Mouse (Mus musculus): ENCODE results near the gene Slit1.

Slit1 gene

GRCm38 (mm10) chr19:41688251-41688650 lies 55.2 kb downstream of the Slit1 start:
- DNase-seq (ENCODE audit: low read depth, low spot score), result no peak

DNA sequence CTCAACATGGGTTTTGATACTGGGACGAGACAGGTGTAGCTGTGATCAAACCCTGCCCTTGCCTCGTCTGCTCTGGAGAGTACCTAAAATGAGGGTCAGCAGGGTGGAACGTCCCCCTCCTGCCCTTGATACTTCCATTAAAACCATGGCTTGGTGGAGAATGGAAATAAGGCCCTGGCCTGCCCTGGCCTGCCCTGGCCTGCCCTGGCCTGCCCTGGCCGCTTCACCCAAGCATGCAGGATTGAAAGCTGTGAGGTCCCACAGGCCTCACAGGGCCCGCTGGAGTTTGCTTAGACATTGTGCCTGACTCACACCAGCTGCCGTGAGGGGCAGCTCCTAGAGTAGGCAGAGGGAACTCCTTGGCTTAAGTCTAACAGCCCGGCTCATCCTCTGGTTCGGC lies 55.6 kb downstream of the Slit1 start:
- no peak for DNase-seq (ENCODE audit: low read depth, low spot score)

GRCm38 (mm10) chr19:41686194-41686593 lies 57.3 kb downstream of the Slit1 start:
- DNase-seq (ENCODE audit: low read depth, low spot score), result peak; percentile 70

DNA sequence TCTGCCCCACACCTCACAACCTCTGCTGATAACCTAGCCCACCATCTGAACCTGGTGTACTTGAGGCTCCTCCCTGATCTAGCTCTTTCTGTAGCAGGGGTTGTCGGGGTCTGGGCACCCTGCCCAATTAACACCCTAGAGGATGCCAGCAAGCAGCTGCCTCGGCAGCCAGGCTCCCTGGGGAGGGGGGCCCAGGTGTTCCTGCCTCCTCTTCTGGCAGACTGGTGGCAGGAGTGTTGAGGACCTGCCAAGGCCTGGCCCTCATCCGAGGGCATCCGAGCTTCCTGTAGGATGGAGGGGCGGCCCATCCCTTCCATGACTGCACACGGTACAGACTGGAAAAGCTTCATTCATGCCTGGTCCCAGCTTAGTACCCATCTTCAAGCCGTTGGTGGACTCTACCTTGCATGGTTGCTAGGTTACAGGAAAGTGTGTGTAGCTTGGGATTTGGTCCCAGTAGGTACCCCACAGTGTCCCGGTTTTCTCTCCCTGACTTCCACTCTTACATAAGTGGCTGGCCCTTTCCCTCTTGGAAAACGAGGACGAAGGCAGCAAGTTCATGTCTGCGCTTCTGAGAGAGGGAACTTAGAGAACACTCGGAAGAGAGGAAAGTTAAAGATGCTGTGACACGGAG lies 57.9 kb downstream of the Slit1 start:
- no peak for DNase-seq (ENCODE audit: low read depth, low spot score)

GRCm38 (mm10) chr19:41684874-41685273 lies 58.6 kb downstream of the Slit1 start:
- DNase-seq (ENCODE audit: low read depth, low spot score), result no peak

DNA sequence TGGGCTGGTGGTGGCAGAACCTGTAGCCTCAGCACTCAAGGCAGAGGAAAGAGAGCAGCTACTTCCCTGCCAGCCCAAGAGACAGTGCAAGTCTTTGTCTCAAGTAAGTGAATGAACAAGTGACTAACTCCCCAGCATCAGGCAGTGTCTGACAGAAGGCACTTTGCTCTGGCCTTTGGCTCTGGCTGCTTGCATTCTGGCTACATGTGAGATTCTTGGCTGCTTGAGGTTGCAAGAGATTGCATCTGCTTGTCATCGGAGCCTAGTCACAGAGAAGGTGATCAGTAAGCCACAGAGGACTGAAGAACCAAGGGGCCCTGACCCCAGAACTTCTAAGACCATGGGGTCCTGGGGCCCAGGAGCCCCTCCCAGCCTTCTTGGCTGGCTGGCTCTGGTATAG lies 59.5 kb downstream of the Slit1 start:
- no peak for DNase-seq (ENCODE audit: low read depth, low spot score)

- DNase-seq (ENCODE audit: low read depth, low spot score), result peak; percentile 48
These were observed 63.2 kb downstream of the Slit1 start for GRCm38 (mm10) chr19:41680267-41680666.

DNA sequence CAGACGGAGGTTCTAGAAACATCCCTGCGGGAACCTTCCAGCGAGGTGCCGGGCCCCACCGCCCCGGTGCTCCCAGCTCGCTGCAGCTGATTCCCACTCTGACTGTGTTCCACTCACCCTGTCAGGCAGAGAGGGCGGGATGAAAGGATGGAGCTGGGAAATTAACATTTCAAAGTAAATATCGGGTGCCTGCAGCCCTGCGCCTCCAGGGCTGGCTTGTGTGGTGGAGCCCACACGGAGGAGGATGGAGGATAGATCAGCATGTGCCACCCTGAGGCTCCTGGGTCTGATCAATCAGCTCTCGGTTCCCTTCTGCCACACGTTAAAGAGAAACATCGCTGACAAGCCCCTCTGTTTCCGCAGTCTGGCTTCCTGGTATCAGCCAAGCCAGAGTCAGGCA lies 64.4 kb downstream of the Slit1 start:
- DNase-seq (ENCODE audit: low read depth, low spot score), result no peak

GRCm38 (mm10) chr19:41677575-41677974 lies 65.9 kb downstream of the Slit1 start:
- no peak for DNase-seq (ENCODE audit: low read depth, low spot score)

- DNase-seq (ENCODE audit: low read depth, low spot score), result no peak
These were observed 67.9 kb downstream of the Slit1 start for GRCm38 (mm10) chr19:41675583-41675982.

GRCm38 (mm10) chr19:41674366-41674765 lies 69.1 kb downstream of the Slit1 start:
- DNase-seq (ENCODE audit: low read depth, low spot score), result no peak

- DNase-seq (ENCODE audit: low read depth, low spot score), result no peak
These were observed 70.6 kb downstream of the Slit1 start for GRCm38 (mm10) chr19:41672836-41673235.

- DNase-seq (ENCODE audit: low read depth, low spot score), result no peak
These were observed 72.5 kb downstream of the Slit1 start for GRCm38 (mm10) chr19:41670931-41671330.

- no peak for DNase-seq (ENCODE audit: low read depth, low spot score)
These were observed 73.0 kb downstream of the Slit1 start for GRCm38 (mm10) chr19:41670473-41670872.

- no peak for DNase-seq (ENCODE audit: low read depth, low spot score)
These were observed 73.6 kb downstream of the Slit1 start for GRCm38 (mm10) chr19:41669747-41670342.

DNA sequence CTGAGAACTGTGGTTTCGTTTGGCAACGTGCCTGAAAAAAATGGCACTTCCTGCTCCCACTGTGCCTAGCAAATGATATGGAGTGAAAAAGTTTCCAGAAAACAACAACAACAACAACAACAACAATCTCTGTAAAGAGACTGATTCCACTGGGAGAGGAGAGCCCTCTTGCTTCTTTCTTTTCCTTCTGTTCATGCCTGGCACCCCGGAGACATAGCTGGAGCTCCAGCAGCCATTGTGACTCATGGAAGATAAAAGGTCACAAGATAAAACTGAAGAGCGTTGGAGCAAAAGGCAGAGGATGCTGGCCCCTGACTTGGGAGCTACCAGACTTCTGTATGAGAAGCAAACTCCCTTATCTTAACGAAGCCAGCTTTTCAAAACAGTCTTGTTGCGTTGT lies 75.9 kb downstream of the Slit1 start:
- no peak for DNase-seq (ENCODE audit: low read depth, low spot score)

GRCm38 (mm10) chr19:41665941-41666340 lies 77.5 kb downstream of the Slit1 start:
- no peak for DNase-seq (ENCODE audit: low read depth, low spot score)

DNA sequence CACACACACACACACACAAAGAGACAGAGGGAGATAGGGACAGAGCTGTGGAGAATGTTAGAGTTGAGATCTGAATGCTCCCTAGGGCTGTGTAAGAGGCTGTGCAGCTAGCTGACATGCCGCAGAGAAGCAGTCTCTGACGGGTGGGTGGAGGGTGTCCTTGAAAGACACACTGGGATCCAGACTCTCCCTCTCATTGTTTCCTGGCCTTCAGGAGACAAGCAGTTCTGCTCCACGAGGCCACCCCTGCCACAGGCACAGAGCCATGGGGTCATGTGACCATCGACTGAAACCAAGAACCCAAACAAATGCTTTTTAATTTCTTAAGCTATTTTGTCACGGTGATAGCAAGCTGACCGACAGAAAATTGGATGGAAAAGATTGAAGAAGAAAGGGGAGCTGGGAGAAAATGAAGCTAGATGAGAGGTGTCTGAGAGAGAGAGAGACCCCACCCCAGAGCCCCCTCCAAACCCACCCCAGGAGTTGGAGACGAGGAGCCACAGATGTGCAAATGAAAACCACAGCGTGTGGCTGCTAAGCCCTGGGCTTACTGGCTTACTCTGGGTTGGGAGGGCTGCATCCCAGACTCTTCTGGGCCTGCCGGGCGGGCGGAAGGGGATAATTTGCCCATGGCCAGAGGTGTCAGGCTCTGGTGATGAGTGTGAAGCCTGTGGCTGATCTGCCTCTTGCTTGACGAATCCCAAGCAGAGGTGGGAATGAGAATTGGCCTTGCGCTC lies 79.8 kb downstream of the Slit1 start:
- DNase-seq (ENCODE audit: low read depth, low spot score), result peak; percentile 66

DNA sequence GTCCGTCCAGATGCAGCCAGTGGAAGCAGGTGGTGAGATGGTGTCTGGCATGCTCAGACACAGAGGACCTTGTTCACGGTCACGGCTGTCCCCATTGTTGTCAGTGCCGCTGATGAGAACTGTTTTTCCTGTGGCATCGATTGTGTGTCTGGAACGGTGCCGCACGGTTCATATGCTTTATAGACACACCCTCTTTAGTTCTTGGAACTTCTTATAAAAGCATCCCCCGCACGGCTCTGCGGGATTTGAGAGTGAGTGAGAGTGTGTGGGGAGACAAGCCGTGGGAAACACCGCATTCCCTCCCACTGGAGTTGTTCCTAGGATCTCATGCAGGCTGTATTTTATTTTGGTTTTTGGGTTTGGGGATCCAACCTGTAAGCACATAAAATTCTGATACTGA lies 82.0 kb downstream of the Slit1 start:
- no peak for DNase-seq (ENCODE audit: low read depth, low spot score)

- DNase-seq (ENCODE audit: low read depth, low spot score), result peak; percentile 72
These were observed 82.5 kb downstream of the Slit1 start for GRCm38 (mm10) chr19:41660999-41661374.

- DNase-seq (ENCODE audit: low read depth, low spot score), result no peak
These were observed 83.0 kb downstream of the Slit1 start for GRCm38 (mm10) chr19:41660294-41660998.

GRCm38 (mm10) chr19:41657446-41657845 lies 86.0 kb downstream of the Slit1 start:
- DNase-seq (ENCODE audit: low read depth, low spot score), result no peak
